Mouse (Mus musculus): Measurements from ENCODE around the gene Cygb. TPM values are rescaled to one million over a fixed set of nuclear protein-coding genes. Genes with fewer than 3 reads are reported as not detected.
A peak's percentile ranks its signal among the peaks of the same experiment; 100 is the strongest.

Gene Cygb
- polyA plus RNA-seq, 1 experiment: 0.47 TPM

- no peak overlapping the region for H3K4me3 ChIP-seq
- peaks cover 6% of the 10 kb centered on the region for H3K27me3 ChIP-seq (ENCODE audit: control insufficient read depth, insufficient read depth, insufficient read length)
- H3K79me2 ChIP-seq (ENCODE audit: control insufficient read depth, insufficient read depth): no peaks in the 10 kb centered on the region
- no peak overlapping the region for H3ac ChIP-seq (ENCODE audit: control insufficient read depth, insufficient read length)
- no peak for TF ChIP-seq MAX (IDR thresholded peaks at IDR 0.05; ENCODE audit: low read depth)
- TF ChIP-seq MYOD1 (IDR thresholded peaks at IDR 0.05; ENCODE audit: control insufficient read depth in 1 of 3, insufficient read length in 2 of 3, low read depth in 2 of 3): peak in 1 of 3 experiments; percentile 15
- no peaks in the 10 kb centered on the region for H3K36me3 ChIP-seq (ENCODE audit: control insufficient read depth, insufficient read depth)
- H3K4me2 ChIP-seq (ENCODE audit: low read depth): no peak overlapping the region
These were observed 1.6 kb downstream of the Cygb start for GRCm38 (mm10) chr11:116652330-116653098.

DNA sequence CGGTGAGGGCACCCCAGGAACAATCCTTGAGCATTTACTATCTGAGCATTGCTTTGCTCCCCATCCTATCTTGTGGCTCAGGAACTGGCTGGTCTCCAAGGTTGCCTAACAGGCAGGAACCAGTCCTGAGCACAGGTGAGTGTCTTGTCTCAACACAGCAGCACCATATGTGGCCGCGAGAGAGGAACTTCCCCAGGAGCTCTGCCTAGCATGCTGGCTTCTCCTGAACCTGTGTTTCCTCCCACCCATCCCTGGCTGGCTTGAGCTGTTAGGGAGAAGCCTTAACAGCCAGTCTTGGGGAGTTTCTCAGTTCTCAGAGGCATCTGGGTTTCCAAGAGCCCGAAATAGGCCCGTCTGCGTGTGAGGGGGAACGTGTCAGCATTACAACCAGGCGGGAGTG, 2.8 kb downstream of the Cygb start:
- no peaks in the 10 kb centered on the region for H3K36me3 ChIP-seq (ENCODE audit: control insufficient read depth, insufficient read depth)
- no peak for TF ChIP-seq E2F4 (IDR thresholded peaks at IDR 0.05; ENCODE audit: insufficient read depth)
- no peak for TF ChIP-seq MYOD1 (IDR thresholded peaks at IDR 0.05; ENCODE audit: control insufficient read depth in 1 of 3, insufficient read length in 2 of 3, low read depth in 2 of 3)
- TF ChIP-seq POLR2A (IDR thresholded peaks at IDR 0.05; ENCODE audit: insufficient read length, low read depth): no peak
- no peak for TF ChIP-seq MYOG (IDR thresholded peaks at IDR 0.05; ENCODE audit: control insufficient read depth in 1 of 3, insufficient read depth in 1 of 3, insufficient read length in 2 of 3, low read depth in 2 of 3)
- TF ChIP-seq USF1 (IDR thresholded peaks at IDR 0.05; ENCODE audit: low read depth): no peak
- no peak for TF ChIP-seq MAX (IDR thresholded peaks at IDR 0.05; ENCODE audit: low read depth)
- TF ChIP-seq POLR2AphosphoS2 (IDR thresholded peaks at IDR 0.05; ENCODE audit: insufficient read length, low read depth): no peak
- no peak for TF ChIP-seq TCF12 (IDR thresholded peaks at IDR 0.05; ENCODE audit: insufficient read depth, poor library complexity, severe bottlenecking)
- peaks cover 6% of the 10 kb centered on the region for H3K27me3 ChIP-seq (ENCODE audit: control insufficient read depth, insufficient read depth, insufficient read length)
- no peak overlapping the region for H3K4me3 ChIP-seq
- H3K4me2 ChIP-seq (ENCODE audit: low read depth): no peak overlapping the region
- H3K79me2 ChIP-seq (ENCODE audit: control insufficient read depth, insufficient read depth): no peaks in the 10 kb centered on the region
- H3ac ChIP-seq (ENCODE audit: control insufficient read depth, insufficient read length): no peak overlapping the region

GRCm38 (mm10) chr11:116650811-116651210, 3.3 kb downstream of the Cygb start:
- TF ChIP-seq E2F4 (IDR thresholded peaks at IDR 0.05; ENCODE audit: insufficient read depth): no peak
- TF ChIP-seq REST (IDR thresholded peaks at IDR 0.05; ENCODE audit: insufficient read depth, insufficient read length): no peak
- TF ChIP-seq MYOG (IDR thresholded peaks at IDR 0.05; ENCODE audit: control insufficient read depth in 1 of 3, insufficient read depth in 1 of 3, insufficient read length in 2 of 3, low read depth in 2 of 3): no peak
- no peak for TF ChIP-seq TCF3 (IDR thresholded peaks at IDR 0.05; ENCODE audit: insufficient read length, low read depth)
- no peak for TF ChIP-seq MYOD1 (IDR thresholded peaks at IDR 0.05; ENCODE audit: control insufficient read depth in 1 of 3, insufficient read length in 2 of 3, low read depth in 2 of 3)
- TF ChIP-seq MAX (IDR thresholded peaks at IDR 0.05; ENCODE audit: low read depth): no peak
- TF ChIP-seq POLR2A (IDR thresholded peaks at IDR 0.05; ENCODE audit: insufficient read length, low read depth): no peak
- no peak for TF ChIP-seq USF1 (IDR thresholded peaks at IDR 0.05; ENCODE audit: low read depth)
- TF ChIP-seq TCF12 (IDR thresholded peaks at IDR 0.05; ENCODE audit: insufficient read depth, poor library complexity, severe bottlenecking): no peak
- TF ChIP-seq SRF (IDR thresholded peaks at IDR 0.05; ENCODE audit: control insufficient read depth, insufficient read length, low read depth): no peak
- no peak for TF ChIP-seq CEBPB (IDR thresholded peaks at IDR 0.05; ENCODE audit: insufficient read depth, poor library complexity, severe bottlenecking)
- no peak for TF ChIP-seq POLR2AphosphoS2 (IDR thresholded peaks at IDR 0.05; ENCODE audit: insufficient read length, low read depth)
- H3K4me2 ChIP-seq (ENCODE audit: low read depth): no peak overlapping the region
- no peak overlapping the region for H3K4me3 ChIP-seq
- H3K36me3 ChIP-seq (ENCODE audit: control insufficient read depth, insufficient read depth): no peaks in the 10 kb centered on the region
- peaks cover 6% of the 10 kb centered on the region for H3K27me3 ChIP-seq (ENCODE audit: control insufficient read depth, insufficient read depth, insufficient read length)
- no peaks in the 10 kb centered on the region for H3K79me2 ChIP-seq (ENCODE audit: control insufficient read depth, insufficient read depth)
- H3ac ChIP-seq (ENCODE audit: control insufficient read depth, insufficient read length): no peak overlapping the region

DNA sequence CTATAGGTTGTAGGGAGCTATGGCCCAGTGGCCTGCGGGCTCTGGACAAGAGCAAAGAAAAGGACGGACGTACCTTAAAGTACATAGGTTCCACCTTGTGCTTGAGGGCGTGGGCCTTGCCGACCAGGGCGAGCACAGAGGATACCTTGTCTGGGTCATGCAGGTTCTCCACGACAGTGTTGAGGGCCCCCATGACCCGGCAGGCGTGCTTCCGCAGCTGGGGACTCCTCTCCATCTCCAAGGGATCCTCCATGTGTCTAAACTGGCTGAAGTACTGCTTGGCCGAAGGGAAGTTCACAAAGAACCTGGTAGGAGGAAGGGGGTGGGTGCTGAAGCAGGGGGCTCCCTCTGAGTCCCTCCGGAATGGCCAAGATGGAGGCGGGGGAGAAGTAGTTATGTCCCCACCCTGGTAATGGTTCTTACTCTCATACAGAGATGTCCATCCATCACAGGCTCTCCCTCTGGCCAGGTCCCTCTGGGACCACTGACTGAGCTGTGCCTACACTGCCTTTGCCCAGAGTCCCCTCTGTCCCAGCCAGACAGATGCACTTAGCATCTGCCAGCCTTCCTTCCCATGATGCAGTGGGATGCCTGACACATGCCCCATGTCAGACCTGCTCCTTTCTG, 4.3 kb downstream of the Cygb start:
- Histone ChIP-seq H3K36me3 (ENCODE audit: control insufficient read depth, insufficient read depth) (no peaks in the 10 kb centered on the region), H3ac (ENCODE audit: control insufficient read depth, insufficient read length) (no peak overlapping the region), H3K27me3 (ENCODE audit: control insufficient read depth, insufficient read depth, insufficient read length) (peaks cover 6% of the 10 kb centered on the region), H3K4me2 (ENCODE audit: low read depth) (no peak overlapping the region), H3K79me2 (ENCODE audit: control insufficient read depth, insufficient read depth) (no peaks in the 10 kb centered on the region), H3K4me3 (no peak overlapping the region)
- TF ChIP-seq REST (IDR thresholded peaks at IDR 0.05; ENCODE audit: insufficient read depth, insufficient read length) (no peak), USF1 (IDR thresholded peaks at IDR 0.05; ENCODE audit: low read depth) (no peak), TCF12 (IDR thresholded peaks at IDR 0.05; ENCODE audit: insufficient read depth, poor library complexity, severe bottlenecking) (no peak), POLR2AphosphoS2 (IDR thresholded peaks at IDR 0.05; ENCODE audit: insufficient read length, low read depth) (no peak), POLR2A (IDR thresholded peaks at IDR 0.05; ENCODE audit: insufficient read length, low read depth) (no peak), MYOG (IDR thresholded peaks at IDR 0.05; ENCODE audit: control insufficient read depth in 1 of 3, insufficient read depth in 1 of 3, insufficient read length in 2 of 3, low read depth in 2 of 3) (no peak)

GRCm38 (mm10) chr11:116648976-116649375, 5.1 kb downstream of the Cygb start:
- no peak overlapping the region for H3ac ChIP-seq (ENCODE audit: control insufficient read depth, insufficient read length)
- peaks cover 6% of the 10 kb centered on the region for H3K27me3 ChIP-seq (ENCODE audit: control insufficient read depth, insufficient read depth, insufficient read length)
- H3K79me2 ChIP-seq (ENCODE audit: control insufficient read depth, insufficient read depth): no peaks in the 10 kb centered on the region
- H3K4me2 ChIP-seq (ENCODE audit: low read depth): no peak overlapping the region
- H3K36me3 ChIP-seq (ENCODE audit: control insufficient read depth, insufficient read depth): no peaks in the 10 kb centered on the region
- no peak overlapping the region for H3K4me3 ChIP-seq
- no peak for TF ChIP-seq TCF3 (IDR thresholded peaks at IDR 0.05; ENCODE audit: insufficient read length, low read depth)
- no peak for TF ChIP-seq MYOG (IDR thresholded peaks at IDR 0.05; ENCODE audit: control insufficient read depth in 1 of 3, insufficient read depth in 1 of 3, insufficient read length in 2 of 3, low read depth in 2 of 3)
- TF ChIP-seq E2F4 (IDR thresholded peaks at IDR 0.05; ENCODE audit: insufficient read depth): no peak
- TF ChIP-seq REST (IDR thresholded peaks at IDR 0.05; ENCODE audit: insufficient read depth, insufficient read length): no peak
- no peak for TF ChIP-seq TCF12 (IDR thresholded peaks at IDR 0.05; ENCODE audit: insufficient read depth, poor library complexity, severe bottlenecking)
- TF ChIP-seq POLR2A (IDR thresholded peaks at IDR 0.05; ENCODE audit: insufficient read length, low read depth): no peak
- TF ChIP-seq MYOD1 (IDR thresholded peaks at IDR 0.05; ENCODE audit: control insufficient read depth in 1 of 3, insufficient read length in 2 of 3, low read depth in 2 of 3): no peak
- no peak for TF ChIP-seq CEBPB (IDR thresholded peaks at IDR 0.05; ENCODE audit: insufficient read depth, poor library complexity, severe bottlenecking)
- TF ChIP-seq USF1 (IDR thresholded peaks at IDR 0.05; ENCODE audit: low read depth): no peak
- TF ChIP-seq POLR2AphosphoS2 (IDR thresholded peaks at IDR 0.05; ENCODE audit: insufficient read length, low read depth): no peak
- no peak for TF ChIP-seq SRF (IDR thresholded peaks at IDR 0.05; ENCODE audit: control insufficient read depth, insufficient read length, low read depth)
- TF ChIP-seq MAX (IDR thresholded peaks at IDR 0.05; ENCODE audit: low read depth): no peak
